Mouse (Mus musculus): Measurements from ENCODE around the gene Tef. TPM values are rescaled to one million over a fixed set of nuclear protein-coding genes. Genes with fewer than 3 reads are reported as not detected.

Gene Tef
- polyA plus RNA-seq, 1 experiment from 2014 or later, result 17.7 TPM

DNA sequence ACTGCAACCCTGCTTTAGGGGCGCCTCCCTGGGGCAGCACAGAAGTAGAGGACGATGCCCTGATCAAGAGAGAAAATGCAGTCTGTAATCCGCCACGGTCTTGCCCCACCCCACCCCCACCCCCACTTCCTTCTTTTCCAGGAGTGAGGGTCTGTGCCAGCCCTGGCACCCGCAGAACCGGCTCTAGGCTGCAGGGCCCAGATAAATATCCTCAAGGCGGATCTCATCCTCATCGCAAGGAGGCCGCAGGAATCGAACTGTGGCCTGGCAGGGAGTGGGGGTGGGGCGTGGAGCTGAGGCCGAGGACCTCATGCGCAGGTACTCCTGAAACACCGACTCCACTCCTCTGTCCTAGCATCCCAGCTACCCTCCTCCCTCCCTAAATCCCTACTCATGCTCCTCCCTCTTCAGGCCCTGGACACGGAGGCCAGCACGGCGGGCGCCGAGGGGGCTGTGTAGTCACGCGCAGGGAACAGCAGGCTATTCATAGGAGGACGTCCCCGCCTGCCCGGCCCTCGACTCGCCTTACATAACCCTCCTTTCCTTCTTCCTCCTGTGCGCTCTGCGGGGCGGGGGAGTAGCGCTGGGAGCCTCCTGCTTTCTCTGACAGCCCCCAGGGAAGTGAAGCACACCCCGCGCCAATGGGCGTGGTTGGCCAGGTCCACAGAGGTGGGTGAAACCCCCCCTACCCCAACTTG lies 34.1 kb downstream of the Tef start:
- Histone ChIP-seq H3K4me1 (replicated peaks; ENCODE audit: control insufficient read depth, insufficient read depth, low read length) (peaks cover 12% of the 10 kb centered on the region), H3K9me3 (ENCODE audit: control insufficient read depth, low read length) (no peaks in the 10 kb centered on the region), H3K27ac (ENCODE audit: low read depth) (no peak overlapping the region), H3K4me2 (ENCODE audit: low read length) (peak overlapping the region; percentile 45), H3K36me3 (ENCODE audit: control insufficient read depth, insufficient read depth, low read length) (no peaks in the 10 kb centered on the region), H3K27me3 (replicated peaks; ENCODE audit: control insufficient read depth, insufficient read depth, low read length) (no peaks in the 10 kb centered on the region), H3K4me3 (ENCODE audit: low read depth, low read length) (peak overlapping the region; percentile 27), H3K9ac (ENCODE audit: low read length) (peak overlapping the region; percentile 8)
- WGBS, result 4% methylated on average over 27 of the region's 33 CpGs
- DNase-seq (ENCODE audit: low spot score), result peak; percentile 86
- peak; percentile 79 for ATAC-seq (replicated peaks; ENCODE audit: low FRiP score, low TSS enrichment, low read depth)

DNA sequence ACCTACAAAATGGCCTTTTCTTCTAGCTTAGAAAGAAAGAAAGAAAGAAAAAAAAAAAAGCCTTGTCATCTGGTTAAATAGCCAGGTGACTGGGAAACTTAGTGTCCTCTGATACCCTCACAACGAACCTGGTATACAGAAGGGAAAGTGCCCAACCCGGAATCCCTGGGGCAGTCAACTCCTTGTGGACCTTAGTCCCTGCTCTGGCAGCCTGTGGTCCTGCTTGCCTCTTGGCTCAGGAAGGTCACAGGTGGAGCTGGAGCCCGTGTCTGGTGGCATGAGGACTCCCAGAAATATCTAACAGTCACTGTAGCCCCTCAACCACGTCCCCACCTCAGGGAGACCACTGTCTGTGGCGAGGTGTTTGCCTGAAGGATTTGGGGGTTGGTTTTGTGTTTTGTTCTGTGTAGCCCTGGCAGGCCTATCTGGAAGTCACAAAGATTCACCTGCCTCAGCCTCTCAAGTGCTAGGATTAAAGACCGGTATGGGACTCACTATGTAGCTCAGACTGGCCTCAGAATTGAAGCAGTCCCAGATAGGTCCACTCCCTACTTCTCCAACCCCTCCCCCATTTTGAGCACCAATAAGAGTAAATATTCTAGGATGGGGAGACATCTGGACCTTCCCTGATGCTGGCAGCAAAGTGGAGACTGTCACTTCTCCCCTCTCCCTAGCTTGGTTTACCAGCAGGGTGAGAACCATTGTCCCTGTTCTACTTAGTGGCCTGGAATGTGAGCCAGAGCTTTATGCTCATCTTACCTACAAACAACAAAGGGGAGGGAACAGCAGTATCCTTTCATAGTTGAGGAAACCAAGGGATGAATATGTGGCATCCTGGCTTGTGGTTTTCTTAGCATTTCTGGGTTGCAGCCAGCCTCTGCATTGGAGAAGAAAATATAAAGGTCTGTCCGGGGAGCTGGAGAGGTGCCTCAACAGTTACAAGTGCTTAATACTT lies 35.0 kb downstream of the Tef start:
- no peak overlapping the region for H3K9ac ChIP-seq (ENCODE audit: low read length)

DNA sequence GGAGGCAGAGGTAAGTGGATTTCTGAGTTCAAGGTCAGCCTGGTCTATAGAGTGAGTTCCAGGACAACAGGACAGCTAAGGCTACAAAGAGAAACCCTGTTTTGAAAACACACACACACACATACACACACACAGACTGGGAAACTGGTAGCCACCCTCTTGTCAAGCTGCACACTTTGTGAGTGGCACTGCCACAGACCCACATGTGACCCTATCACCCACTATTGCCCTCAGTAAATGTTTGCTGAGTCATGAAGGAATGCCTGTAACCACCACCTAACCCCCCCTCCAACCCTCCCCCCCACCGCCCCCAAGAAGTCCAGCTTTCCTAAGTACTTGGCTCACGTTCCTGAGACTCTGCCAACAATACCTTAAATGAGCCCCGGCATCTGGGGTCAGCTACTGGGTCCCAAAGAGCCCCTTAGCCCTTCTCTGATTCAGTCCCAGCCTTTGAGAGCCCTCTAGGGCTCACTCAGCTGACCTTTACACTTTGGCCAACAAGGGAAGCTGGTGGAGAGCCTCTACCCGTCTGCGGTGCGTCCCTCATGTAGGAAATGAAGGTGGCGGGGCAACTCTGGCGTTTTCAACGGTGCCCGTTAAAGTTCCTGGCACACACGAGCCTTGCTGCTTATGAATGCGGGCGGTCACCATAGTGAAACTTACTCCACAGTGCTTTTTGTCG lies 36.5 kb downstream of the Tef start:
- H3K4me2 ChIP-seq (ENCODE audit: low read length), result no peak overlapping the region

More for the DNA sequence above, 35.0 kb downstream of the Tef start:
- Histone ChIP-seq H3K27me3 (replicated peaks; ENCODE audit: control insufficient read depth, insufficient read depth, low read length) (no peaks in the 10 kb centered on the region), H3K4me3 (ENCODE audit: low read depth, low read length) (0 out of 2 replicates have a peak overlapping the region, but pooled peaks have one; percentile 27), H3K4me2 (ENCODE audit: low read length) (peak overlapping the region; percentile 45), H3K27ac (ENCODE audit: low read depth) (no peak overlapping the region), H3K36me3 (ENCODE audit: control insufficient read depth, insufficient read depth, low read length) (no peaks in the 10 kb centered on the region), H3K9me3 (ENCODE audit: control insufficient read depth, low read length) (no peaks in the 10 kb centered on the region), H3K4me1 (replicated peaks; ENCODE audit: control insufficient read depth, insufficient read depth, low read length) (peaks cover 12% of the 10 kb centered on the region)
- ATAC-seq (replicated peaks; ENCODE audit: low FRiP score, low TSS enrichment, low read depth) (no peak), DNase-seq (ENCODE audit: low spot score) (no peak)
- 52% methylated on average over 7 of the region's 7 CpGs for WGBS

DNA sequence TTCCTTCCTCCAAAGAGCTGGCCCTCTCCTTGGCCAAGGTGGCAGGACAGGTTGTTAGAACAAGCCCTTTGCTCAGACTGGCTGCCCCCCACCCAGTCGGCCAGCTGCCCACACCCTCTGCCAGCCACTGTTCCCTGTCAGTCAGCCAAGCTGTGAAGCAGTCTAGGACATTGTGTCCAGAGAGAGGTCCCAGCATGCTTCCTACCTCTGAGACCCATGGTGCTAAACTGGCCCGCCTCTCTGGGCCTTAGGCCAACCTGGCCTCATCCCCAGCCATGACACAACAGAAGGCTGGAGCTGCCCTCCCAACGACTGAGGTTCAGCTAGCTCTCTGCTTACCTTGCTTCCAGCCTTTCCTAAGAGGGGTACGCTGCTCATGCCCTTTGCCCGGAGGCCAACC lies 37.4 kb downstream of the Tef start:
- ATAC-seq (replicated peaks; ENCODE audit: low FRiP score, low TSS enrichment, low read depth), result no peak
- no peak for DNase-seq (ENCODE audit: low spot score)
- WGBS, result 72% methylated on average over 5 of the region's 5 CpGs
- Histone ChIP-seq H3K36me3 (ENCODE audit: control insufficient read depth, insufficient read depth, low read length) (no peaks in the 10 kb centered on the region), H3K9me3 (ENCODE audit: control insufficient read depth, low read length) (no peaks in the 10 kb centered on the region), H3K4me2 (ENCODE audit: low read length) (no peak overlapping the region), H3K4me1 (replicated peaks; ENCODE audit: control insufficient read depth, insufficient read depth, low read length) (peaks cover 12% of the 10 kb centered on the region), H3K27ac (ENCODE audit: low read depth) (no peak overlapping the region), H3K27me3 (replicated peaks; ENCODE audit: control insufficient read depth, insufficient read depth, low read length) (no peaks in the 10 kb centered on the region), H3K4me3 (ENCODE audit: low read depth, low read length) (no peak overlapping the region), H3K9ac (ENCODE audit: low read length) (no peak overlapping the region)

More for the DNA sequence above, 36.5 kb downstream of the Tef start:
- no peaks in the 10 kb centered on the region for H3K36me3 ChIP-seq (ENCODE audit: control insufficient read depth, insufficient read depth, low read length)
- peaks cover 12% of the 10 kb centered on the region for H3K4me1 ChIP-seq (replicated peaks; ENCODE audit: control insufficient read depth, insufficient read depth, low read length)
- DNase-seq (ENCODE audit: low spot score) (no peak), ATAC-seq (replicated peaks; ENCODE audit: low FRiP score, low TSS enrichment, low read depth) (no peak)
- H3K4me3 ChIP-seq (ENCODE audit: low read depth, low read length), result no peak overlapping the region
- H3K27me3 ChIP-seq (replicated peaks; ENCODE audit: control insufficient read depth, insufficient read depth, low read length), result no peaks in the 10 kb centered on the region
- no peaks in the 10 kb centered on the region for H3K9me3 ChIP-seq (ENCODE audit: control insufficient read depth, low read length)
- 80% methylated on average over 14 of the region's 14 CpGs for WGBS
- H3K9ac ChIP-seq (ENCODE audit: low read length), result no peak overlapping the region
- H3K27ac ChIP-seq (ENCODE audit: low read depth), result no peak overlapping the region

DNA sequence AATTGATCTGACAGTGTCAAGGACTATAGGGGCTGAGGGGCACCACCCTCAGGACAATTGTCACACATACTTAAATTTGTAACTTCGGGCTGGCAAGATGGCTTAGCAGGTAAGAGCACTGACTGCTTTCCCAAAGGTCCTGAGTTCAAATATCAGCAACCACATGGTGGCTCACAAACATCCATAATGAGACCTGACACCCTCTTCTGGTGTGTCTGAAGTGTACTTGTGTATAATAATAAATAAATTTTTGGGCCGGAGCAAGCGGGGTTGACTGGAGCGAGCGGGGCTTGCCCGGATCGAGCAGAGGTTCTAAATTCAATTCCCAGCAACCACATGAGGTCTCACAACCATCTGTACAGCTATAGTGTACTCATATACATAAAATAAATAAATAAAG lies 38.1 kb downstream of the Tef start:
- Histone ChIP-seq H3K4me1 (replicated peaks; ENCODE audit: control insufficient read depth, insufficient read depth, low read length) (peaks cover 12% of the 10 kb centered on the region), H3K36me3 (ENCODE audit: control insufficient read depth, insufficient read depth, low read length) (no peaks in the 10 kb centered on the region), H3K9ac (ENCODE audit: low read length) (no peak overlapping the region), H3K27ac (ENCODE audit: low read depth) (no peak overlapping the region), H3K27me3 (replicated peaks; ENCODE audit: control insufficient read depth, insufficient read depth, low read length) (no peaks in the 10 kb centered on the region), H3K4me2 (ENCODE audit: low read length) (no peak overlapping the region), H3K9me3 (ENCODE audit: control insufficient read depth, low read length) (no peaks in the 10 kb centered on the region), H3K4me3 (ENCODE audit: low read depth, low read length) (no peak overlapping the region)
- ATAC-seq (replicated peaks; ENCODE audit: low FRiP score, low TSS enrichment, low read depth), result no peak
- DNase-seq (ENCODE audit: low spot score), result no peak
- WGBS, result 84% methylated on average over 7 of the region's 7 CpGs

DNA sequence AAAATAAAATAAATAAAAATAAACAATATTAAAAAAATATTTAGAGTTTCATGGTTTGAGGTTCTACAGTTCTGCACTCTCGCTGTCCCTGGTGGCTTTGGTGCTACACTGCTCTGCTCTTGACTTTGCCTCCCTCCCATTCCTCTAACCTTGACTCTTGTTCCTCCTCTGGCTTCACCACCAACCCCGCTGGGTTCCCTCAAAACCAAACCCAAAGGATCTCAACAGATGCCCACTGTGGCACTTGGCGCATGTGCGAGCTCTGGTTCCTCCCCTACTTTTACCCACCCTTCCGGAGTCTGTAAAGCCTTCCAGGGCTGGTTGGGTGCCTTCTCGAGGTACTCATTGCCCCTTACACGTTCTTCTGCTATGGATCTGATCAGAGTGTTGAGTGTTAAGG lies 40.1 kb downstream of the Tef start:
- Histone ChIP-seq H3K36me3 (ENCODE audit: control insufficient read depth, insufficient read depth, low read length) (0 out of 2 replicates have a peak, but pooled peaks cover 3% of the 10 kb centered on the region), H3K4me3 (ENCODE audit: low read depth, low read length) (no peak overlapping the region), H3K9ac (ENCODE audit: low read length) (no peak overlapping the region), H3K27ac (ENCODE audit: low read depth) (no peak overlapping the region), H3K27me3 (replicated peaks; ENCODE audit: control insufficient read depth, insufficient read depth, low read length) (no peaks in the 10 kb centered on the region), H3K4me1 (replicated peaks; ENCODE audit: control insufficient read depth, insufficient read depth, low read length) (peaks cover 4% of the 10 kb centered on the region; the same call in 1 of the 2 replicates), H3K9me3 (ENCODE audit: control insufficient read depth, low read length) (no peaks in the 10 kb centered on the region), H3K4me2 (ENCODE audit: low read length) (no peak overlapping the region)
- DNase-seq (ENCODE audit: low spot score), result no peak
- 88% methylated on average over 7 of the region's 7 CpGs for WGBS
- ATAC-seq (replicated peaks; ENCODE audit: low FRiP score, low TSS enrichment, low read depth), result no peak

DNA sequence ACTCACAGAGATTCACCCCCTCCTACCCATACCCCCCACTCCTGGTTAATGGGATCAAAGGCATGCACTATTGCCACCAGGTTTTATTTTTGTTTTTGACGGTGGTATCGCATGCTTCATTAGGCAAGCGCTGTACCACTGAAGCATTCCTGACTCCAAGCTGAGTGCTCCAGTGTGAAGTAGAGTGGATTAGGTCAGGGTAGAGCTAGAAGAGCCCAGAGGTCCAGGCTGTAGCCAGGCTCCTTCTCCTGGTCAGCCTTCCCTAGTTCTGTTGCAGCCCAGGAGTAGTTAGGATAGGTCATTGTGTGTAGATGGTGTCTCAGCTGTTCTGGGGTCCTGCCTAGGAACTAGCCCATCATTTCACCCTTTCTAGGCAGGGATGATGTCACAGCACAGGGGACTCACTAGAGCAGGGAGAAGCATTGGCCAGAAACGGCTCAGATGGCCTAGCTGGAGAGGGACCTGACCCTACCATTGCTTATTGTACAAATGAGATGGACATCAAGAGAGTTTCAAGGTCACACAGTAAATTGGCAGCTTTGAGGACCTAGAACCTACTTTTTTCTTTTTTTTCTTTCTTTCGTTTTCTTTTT lies 42.9 kb downstream of the Tef start:
- H3K4me3 ChIP-seq (ENCODE audit: low read depth, low read length), result no peak overlapping the region
- ATAC-seq (replicated peaks; ENCODE audit: low FRiP score, low TSS enrichment, low read depth), result no peak
- DNase-seq (ENCODE audit: low spot score), result no peak
- no peaks in the 10 kb centered on the region for H3K9me3 ChIP-seq (ENCODE audit: control insufficient read depth, low read length)
- no peaks in the 10 kb centered on the region for H3K27me3 ChIP-seq (replicated peaks; ENCODE audit: control insufficient read depth, insufficient read depth, low read length)
- no peak overlapping the region for H3K4me2 ChIP-seq (ENCODE audit: low read length)
- H3K9ac ChIP-seq (ENCODE audit: low read length), result no peak overlapping the region
- H3K4me1 ChIP-seq (replicated peaks; ENCODE audit: control insufficient read depth, insufficient read depth, low read length), result no peaks in the 10 kb centered on the region
- WGBS, result 79% methylated on average over 5 of the region's 5 CpGs
- H3K36me3 ChIP-seq (ENCODE audit: control insufficient read depth, insufficient read depth, low read length), result peaks cover 25% of the 10 kb centered on the region
- no peak overlapping the region for H3K27ac ChIP-seq (ENCODE audit: low read depth)

DNA sequence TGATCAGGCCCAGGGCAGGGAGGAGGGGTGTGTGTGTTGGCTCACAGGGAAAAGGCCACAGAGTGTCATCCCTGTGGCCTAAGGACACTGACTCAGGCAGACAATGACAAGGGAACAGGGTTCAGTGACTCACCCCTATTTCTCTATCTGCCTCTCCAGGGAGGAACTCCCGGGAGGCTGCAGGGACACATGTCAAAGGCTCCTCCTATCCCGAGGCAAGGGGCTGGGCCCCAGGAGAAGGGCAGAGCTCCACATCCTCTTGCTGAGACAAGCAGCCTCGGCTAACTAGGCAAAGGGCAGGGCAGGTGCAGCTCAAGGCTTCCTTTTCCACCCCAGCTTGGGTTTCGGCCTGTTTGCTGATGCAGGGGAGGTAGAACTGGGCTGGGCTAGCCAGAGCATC lies 43.5 kb downstream of the Tef start:
- Histone ChIP-seq H3K27ac (ENCODE audit: low read depth) (no peak overlapping the region), H3K4me1 (replicated peaks; ENCODE audit: control insufficient read depth, insufficient read depth, low read length) (no peaks in the 10 kb centered on the region), H3K4me3 (ENCODE audit: low read depth, low read length) (no peak overlapping the region), H3K4me2 (ENCODE audit: low read length) (no peak overlapping the region), H3K9ac (ENCODE audit: low read length) (no peak overlapping the region), H3K9me3 (ENCODE audit: control insufficient read depth, low read length) (no peaks in the 10 kb centered on the region), H3K36me3 (ENCODE audit: control insufficient read depth, insufficient read depth, low read length) (peaks cover 31% of the 10 kb centered on the region), H3K27me3 (replicated peaks; ENCODE audit: control insufficient read depth, insufficient read depth, low read length) (no peaks in the 10 kb centered on the region)
- no peak for DNase-seq (ENCODE audit: low spot score)
- peak; percentile 48 for ATAC-seq (replicated peaks; ENCODE audit: low FRiP score, low TSS enrichment, low read depth)
- 22% methylated on average over 4 of the region's 4 CpGs for WGBS

Measured in intestine, embryonic 14.5 days (tissue).